Mouse (Mus musculus) stomach, embryonic 15.5 days (tissue): ENCODE data around the gene Tsen54. TPM values are rescaled to one million over a fixed set of nuclear protein-coding genes. Genes with fewer than 3 reads are reported as not detected.

Source experiments
- ATAC-seq: fragments of 200-750 bp; cut with Nextera tagmentation; 2 replicates; pipeline ENCODE4 v1.8.0; 2017; ENCODE audit warnings: low read depth, moderate number of reproducible peaks, moderate TSS enrichment; ENCODE audit not compliant: insufficient read depth, low FRiP score
- H3K27ac ChIP-seq: fragments of 300-500 bp; sonication (generic); 2 replicates; pipeline ENCODE4 v1.5.1; 2015; ENCODE audit warnings: mild to moderate bottlenecking, inconsistent platforms
- H3K27me3 ChIP-seq: fragments of 300-500 bp; sonication (generic); replicated peaks from 2 replicates; pipeline ENCODE4 v1.6.1; 2015; ENCODE audit warnings: inconsistent platforms
- H3K36me3 ChIP-seq: fragments of 300-500 bp; sonication (generic); 2 replicates; pipeline ENCODE4 v1.6.1; 2015; ENCODE audit warnings: inconsistent platforms
- H3K4me1 ChIP-seq: fragments of 300-500 bp; sonication (generic); 2 replicates; pipeline ENCODE4 v1.6.1; 2015; ENCODE audit warnings: inconsistent platforms
- H3K4me2 ChIP-seq: fragments of 300-500 bp; sonication (generic); 2 replicates; pipeline ENCODE4 v1.6.1; 2015; ENCODE audit warnings: mild to moderate bottlenecking, inconsistent platforms
- H3K4me3 ChIP-seq: fragments of 300-500 bp; sonication (generic); replicated peaks from 2 replicates; pipeline ENCODE4 v1.5.1; 2015; ENCODE audit warnings: inconsistent platforms
- H3K9ac ChIP-seq: fragments of 300-500 bp; sonication (generic); 2 replicates; pipeline ENCODE4 v1.6.1; 2015; ENCODE audit warnings: inconsistent platforms
- H3K9me3 ChIP-seq: fragments of 300-500 bp; sonication (generic); 2 replicates; pipeline ENCODE4 v1.6.1; 2016; ENCODE audit warnings: inconsistent platforms
- WGBS: fragments of 180-500 bp; shearing (Covaris S2); methylation state at CpG from one replicate; pipeline ENCODE4 v1.1.7; 2015; 5-methylcytosine and 5-hydroxymethylcytosine counted together
- polyA plus RNA-seq: library from polyadenylated mRNA; unstranded; fragments of >200 nt; fragmentation: Nextera tagmentation; extraction: Ambion mirVana; gene quantifications from 2 replicates; pipeline ENCODE4 v1.2.1, GENCODE M21; 2015

Tsen54 gene
- polyA plus RNA-seq, 1 experiment from 2014 or later: 28.2 TPM

- H3K9ac ChIP-seq: no peak overlapping the region
- peaks cover 14% of the 10 kb centered on the region; the same call in 1 of the 2 replicates for H3K36me3 ChIP-seq
- no peak overlapping the region for H3K4me2 ChIP-seq
- no peak for ATAC-seq
- 83% methylated on average over 16 of the region's 16 CpGs for WGBS
- no peak overlapping the region for H3K4me3 ChIP-seq
- no peak overlapping the region for H3K27ac ChIP-seq
- no peaks in the 10 kb centered on the region for H3K9me3 ChIP-seq
- no peaks in the 10 kb centered on the region for H3K27me3 ChIP-seq
- peaks cover 19% of the 10 kb centered on the region for H3K4me1 ChIP-seq
These were observed 5.5 kb downstream of the Tsen54 start for GRCm38 (mm10) chr11:115819915-115820623.

GRCm38 (mm10) chr11:115821001-115821400, 6.5 kb downstream of the Tsen54 start:
- no peak overlapping the region for H3K4me3 ChIP-seq
- H3K9me3 ChIP-seq: no peaks in the 10 kb centered on the region
- H3K27me3 ChIP-seq: no peaks in the 10 kb centered on the region
- H3K4me2 ChIP-seq: no peak overlapping the region
- H3K9ac ChIP-seq: no peak overlapping the region
- 78% methylated on average over 4 of the region's 4 CpGs for WGBS
- H3K4me1 ChIP-seq: peaks cover 9% of the 10 kb centered on the region; the same call in 1 of the 2 replicates
- H3K36me3 ChIP-seq: peaks cover 14% of the 10 kb centered on the region; the same call in 1 of the 2 replicates
- H3K27ac ChIP-seq: no peak overlapping the region
- no peak for ATAC-seq

- H3K9me3 ChIP-seq: no peaks in the 10 kb centered on the region
- H3K9ac ChIP-seq: peak within 1 kb of the TSS; percentile 51; the same call in 1 of the 2 replicates
- under 1% methylated on average over 86 of the region's 87 CpGs for WGBS
- peaks cover 14% of the 10 kb centered on the region; the same call in 1 of the 2 replicates for H3K36me3 ChIP-seq
- peak within 1 kb of the TSS; percentile 60 for H3K4me3 ChIP-seq
- H3K27me3 ChIP-seq: no peaks in the 10 kb centered on the region
- H3K4me1 ChIP-seq: peaks cover 13% of the 10 kb centered on the region; the same call in 1 of the 2 replicates
- peak within 1 kb of the TSS; percentile 80 for H3K4me2 ChIP-seq
- peak; percentile 97 for ATAC-seq
- peak within 1 kb of the TSS; percentile 81 for H3K27ac ChIP-seq
These were observed 9.5 kb downstream of the Tsen54 start, which contains the start of gene Llgl2 for GRCm38 (mm10) chr11:115823774-115824740. Gene Llgl2, plus strand, starts transcription at chr11:115824049.

DNA sequence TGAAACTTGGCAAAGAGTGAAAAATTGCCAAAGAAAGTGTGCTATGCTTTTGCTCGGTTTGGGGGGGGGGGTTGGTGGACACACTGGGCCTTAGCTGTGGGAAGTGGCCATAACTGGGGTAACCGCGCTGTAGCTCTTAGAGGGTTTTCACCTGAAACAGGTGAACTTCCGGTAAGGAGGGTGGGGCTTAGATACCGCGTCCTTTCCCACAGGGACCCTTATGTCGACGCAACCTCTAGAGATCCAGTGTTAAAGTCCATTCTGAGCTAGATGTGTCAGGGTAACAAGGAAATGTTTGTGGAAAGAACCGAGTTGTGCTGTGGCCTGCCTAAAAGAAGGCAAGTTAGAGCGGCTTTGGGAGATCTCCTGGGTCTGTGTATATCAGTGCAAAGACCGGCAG, 10.3 kb downstream of the Tsen54 start:
- peak overlapping the region; percentile 60 for H3K4me3 ChIP-seq
- peak overlapping the region; percentile 51; the same call in 1 of the 2 replicates for H3K9ac ChIP-seq
- ATAC-seq: no peak
- H3K4me2 ChIP-seq: peak overlapping the region; percentile 80
- H3K27ac ChIP-seq: peak overlapping the region; percentile 81
- peaks cover 15% of the 10 kb centered on the region; the same call in 1 of the 2 replicates for H3K4me1 ChIP-seq
- H3K9me3 ChIP-seq: no peaks in the 10 kb centered on the region
- H3K36me3 ChIP-seq: peaks cover 13% of the 10 kb centered on the region; the same call in 1 of the 2 replicates
- H3K27me3 ChIP-seq: no peaks in the 10 kb centered on the region
- 19% methylated on average over 11 of the region's 11 CpGs for WGBS

DNA sequence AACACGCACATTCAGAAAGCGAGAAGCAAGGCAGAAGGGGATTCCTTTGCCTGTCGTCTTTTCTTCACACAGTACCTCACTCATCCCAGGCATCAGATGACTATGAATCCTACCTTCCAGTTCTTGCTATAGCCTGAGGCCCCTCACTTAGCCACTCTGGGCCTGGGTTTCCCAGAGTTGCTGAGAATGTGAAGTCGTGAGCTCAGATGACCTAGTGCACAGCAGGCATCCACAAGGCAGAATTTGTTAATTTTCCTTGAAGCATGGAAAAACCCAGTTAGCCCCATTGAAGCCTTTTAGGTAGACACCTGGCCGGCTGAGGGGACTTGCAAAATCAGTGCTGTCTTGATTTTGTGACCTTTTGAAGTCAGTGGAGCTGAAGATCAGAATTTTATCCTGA, 12.0 kb downstream of the Tsen54 start:
- Histone ChIP-seq H3K9ac (no peak overlapping the region), H3K4me2 (peak overlapping the region; percentile 80; the same call in 1 of the 2 replicates), H3K4me3 (0 out of 2 replicates have a peak overlapping the region, but pooled peaks have one; percentile 3), H3K27ac (no peak overlapping the region), H3K4me1 (peaks cover 26% of the 10 kb centered on the region), H3K9me3 (no peaks in the 10 kb centered on the region), H3K36me3 (0 out of 2 replicates have a peak, but pooled peaks cover 4% of the 10 kb centered on the region), H3K27me3 (no peaks in the 10 kb centered on the region)
- 58% methylated on average over 5 of the region's 5 CpGs for WGBS
- ATAC-seq: no peak

- WGBS: 82% methylated on average over 6 of the region's 6 CpGs
- Histone ChIP-seq H3K27me3 (no peaks in the 10 kb centered on the region), H3K4me3 (no peak overlapping the region), H3K27ac (peak overlapping the region; percentile 32; the same call in 1 of the 2 replicates), H3K4me1 (peaks cover 37% of the 10 kb centered on the region), H3K9me3 (no peaks in the 10 kb centered on the region), H3K4me2 (no peak overlapping the region), H3K36me3 (no peaks in the 10 kb centered on the region), H3K9ac (no peak overlapping the region)
- ATAC-seq: no peak
These were observed 13.1 kb downstream of the Tsen54 start for GRCm38 (mm10) chr11:115827624-115828023.

DNA sequence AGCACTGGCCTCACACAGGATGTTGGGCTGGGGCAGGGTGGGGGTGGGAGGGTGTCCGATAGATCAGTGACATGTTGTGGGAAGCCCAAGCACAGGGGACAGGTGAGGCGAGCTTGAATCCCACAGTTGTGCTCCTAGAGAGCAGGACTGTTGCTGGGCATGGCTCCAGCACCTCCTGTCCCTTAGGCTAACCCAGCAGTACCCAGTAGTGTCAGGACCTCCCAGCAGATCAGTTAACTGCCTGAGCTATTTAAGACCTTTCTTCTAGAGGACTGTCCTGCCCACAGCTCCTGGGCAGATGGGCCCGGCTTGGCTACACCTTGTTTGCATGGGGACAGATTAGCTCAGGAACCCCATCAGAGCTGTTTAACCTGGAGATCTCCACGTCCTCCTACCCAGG, 14.5 kb downstream of the Tsen54 start:
- H3K36me3 ChIP-seq: no peaks in the 10 kb centered on the region
- H3K4me2 ChIP-seq: no peak overlapping the region
- no peak overlapping the region for H3K4me3 ChIP-seq
- H3K9me3 ChIP-seq: no peaks in the 10 kb centered on the region
- H3K27me3 ChIP-seq: no peaks in the 10 kb centered on the region
- no peak overlapping the region for H3K9ac ChIP-seq
- WGBS: 54% methylated on average over 4 of the region's 4 CpGs
- no peak overlapping the region for H3K27ac ChIP-seq
- no peak for ATAC-seq
- H3K4me1 ChIP-seq: peaks cover 47% of the 10 kb centered on the region

GRCm38 (mm10) chr11:115830550-115831325, 16.2 kb downstream of the Tsen54 start:
- Histone ChIP-seq H3K27ac (peak overlapping the region; percentile 61), H3K9me3 (no peaks in the 10 kb centered on the region), H3K36me3 (no peaks in the 10 kb centered on the region), H3K4me3 (no peak overlapping the region; the same call in 1 of the 2 replicates), H3K9ac (no peak overlapping the region), H3K4me2 (peak overlapping the region; percentile 30), H3K27me3 (no peaks in the 10 kb centered on the region), H3K4me1 (peaks cover 54% of the 10 kb centered on the region)
- ATAC-seq: no peak
- WGBS: 36% methylated on average over 25 of the region's 25 CpGs

DNA sequence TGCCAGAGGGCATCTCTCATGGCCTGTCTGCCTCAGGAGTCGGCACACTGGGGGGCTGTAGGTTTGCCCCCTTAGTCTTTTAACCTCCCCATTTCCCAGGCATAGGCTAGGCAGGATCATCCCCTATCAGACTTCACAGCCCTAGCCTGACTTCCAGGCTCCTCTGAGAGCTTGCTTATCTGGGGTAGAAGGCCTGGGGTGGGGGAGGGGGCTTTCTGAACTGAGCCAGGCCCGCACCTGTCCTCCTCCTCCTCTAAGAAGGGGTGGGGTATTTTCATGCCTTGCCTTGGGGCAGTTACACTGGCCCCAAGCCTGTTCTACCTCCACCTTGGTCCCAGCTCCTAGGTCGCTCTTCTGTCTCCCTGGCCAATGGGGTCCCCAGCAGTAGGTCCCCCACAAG, 17.0 kb downstream of the Tsen54 start:
- H3K27me3 ChIP-seq: no peaks in the 10 kb centered on the region
- H3K9ac ChIP-seq: no peak overlapping the region
- peak overlapping the region; percentile 88 for H3K27ac ChIP-seq
- H3K36me3 ChIP-seq: no peaks in the 10 kb centered on the region
- H3K4me3 ChIP-seq: no peak overlapping the region
- peaks cover 54% of the 10 kb centered on the region for H3K4me1 ChIP-seq
- H3K4me2 ChIP-seq: 0 out of 2 replicates have a peak overlapping the region, but pooled peaks have one; percentile 30
- no peaks in the 10 kb centered on the region for H3K9me3 ChIP-seq
- WGBS: 48% methylated on average over 3 of the region's 3 CpGs
- no peak for ATAC-seq

- Histone ChIP-seq H3K4me1 (peaks cover 60% of the 10 kb centered on the region), H3K9me3 (no peaks in the 10 kb centered on the region), H3K4me2 (peak overlapping the region; percentile 27; the same call in 1 of the 2 replicates), H3K27ac (peak overlapping the region; percentile 88), H3K36me3 (no peaks in the 10 kb centered on the region), H3K9ac (no peak overlapping the region), H3K27me3 (no peaks in the 10 kb centered on the region), H3K4me3 (no peak overlapping the region)
- ATAC-seq: no peak
- 53% methylated on average over 6 of the region's 6 CpGs for WGBS
These were observed 17.5 kb downstream of the Tsen54 start for GRCm38 (mm10) chr11:115832064-115832463.

DNA sequence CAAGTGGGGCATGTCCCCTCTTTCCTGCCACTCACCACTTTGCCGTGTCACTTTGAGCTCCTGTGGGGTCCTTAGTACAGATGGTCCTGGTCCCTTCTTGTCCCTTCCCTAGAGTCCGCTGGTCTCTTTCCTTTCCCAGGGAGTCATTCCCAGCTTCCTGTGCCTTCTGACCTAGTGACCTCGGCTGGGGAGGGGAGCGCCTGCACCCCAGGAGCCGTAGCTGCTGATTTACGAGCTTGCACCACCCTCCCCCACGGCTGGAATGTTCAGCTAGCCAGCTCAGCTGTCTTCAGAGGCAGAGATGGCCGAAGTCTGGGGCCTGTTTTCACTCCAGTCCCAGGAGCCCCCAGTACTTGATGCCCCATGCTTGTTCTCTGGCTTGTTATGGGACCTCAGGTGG, 18.0 kb downstream of the Tsen54 start:
- no peak for ATAC-seq
- peak overlapping the region; percentile 27 for H3K4me2 ChIP-seq
- H3K27ac ChIP-seq: peak overlapping the region; percentile 88
- H3K27me3 ChIP-seq: no peaks in the 10 kb centered on the region
- no peaks in the 10 kb centered on the region for H3K36me3 ChIP-seq
- H3K9me3 ChIP-seq: no peaks in the 10 kb centered on the region
- H3K9ac ChIP-seq: no peak overlapping the region
- 15% methylated on average over 8 of the region's 8 CpGs for WGBS
- H3K4me1 ChIP-seq: peaks cover 64% of the 10 kb centered on the region
- H3K4me3 ChIP-seq: no peak overlapping the region
